Mouse (Mus musculus): ENCODE measurements around the gene Acot7.

DNA sequence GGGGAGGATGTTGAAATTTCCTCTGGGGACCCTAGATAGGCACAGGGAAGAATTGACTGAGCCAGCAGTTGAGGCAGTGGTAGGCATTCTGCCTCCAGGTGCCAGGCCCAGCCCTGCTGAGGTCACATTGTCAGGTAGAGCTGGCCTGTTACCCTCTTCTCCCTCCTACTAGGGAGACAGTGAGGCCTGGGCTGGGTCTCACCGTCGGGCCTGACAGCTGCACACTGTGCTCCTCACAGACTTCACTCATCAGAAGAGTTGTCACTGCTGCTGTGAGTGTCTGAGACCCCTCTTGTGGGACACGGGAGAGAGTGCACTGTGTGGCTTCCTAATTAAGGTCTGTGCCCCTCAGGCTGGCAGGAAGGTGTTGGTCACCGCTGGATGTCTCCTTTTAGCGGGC, 87.9 kb downstream of the Acot7 start:
- no peak for TF ChIP-seq POLR2A (IDR thresholded peaks at IDR 0.05; ENCODE audit: low read depth, low read length)
- no peak for TF ChIP-seq CTCF (IDR thresholded peaks at IDR 0.05; ENCODE audit: extremely low read depth, insufficient read depth, insufficient read length, insufficient replicate concordance)
